Mouse (Mus musculus): ENCODE results near the gene Siglec1.
"Not testable (repeated sequence)": the region's sequence is repeated elsewhere in the genome, so short reads cannot be mapped to it uniquely, and the experiment has no call there.

The Siglec1 gene

GRCm38 (mm10) chr2:131053851-131054645, 32.5 kb downstream of the Siglec1 start:
- ATAC-seq (ENCODE audit: low TSS enrichment), result no peak

DNA sequence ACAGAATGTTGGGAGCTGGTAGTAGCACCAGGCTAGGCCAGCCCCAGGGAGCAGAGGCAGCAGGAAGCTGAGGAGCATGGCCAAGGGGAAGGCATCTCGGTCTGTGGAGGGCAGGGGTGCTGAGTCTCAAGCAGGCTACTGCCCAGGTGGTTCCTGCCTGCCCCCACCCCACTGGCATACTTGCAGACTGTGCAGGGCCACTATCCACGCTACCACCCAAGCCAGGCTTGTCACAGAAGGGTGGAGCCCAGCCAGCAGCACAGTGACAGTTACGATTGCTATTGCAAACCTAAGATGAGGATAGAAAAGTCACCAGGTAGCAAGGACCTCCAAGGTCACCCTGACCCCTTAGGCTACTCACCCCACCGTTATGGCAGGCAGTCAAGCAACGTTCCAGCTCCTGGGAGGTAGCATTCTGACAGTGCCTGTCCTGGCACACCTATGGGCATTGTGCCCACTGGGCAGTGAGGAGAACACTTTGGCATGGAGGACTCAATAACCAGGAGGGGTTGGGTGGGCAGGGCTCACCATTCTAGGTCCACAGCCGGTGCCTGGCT, 33.6 kb downstream of the Siglec1 start:
- no peak for ATAC-seq (ENCODE audit: low TSS enrichment)

DNA sequence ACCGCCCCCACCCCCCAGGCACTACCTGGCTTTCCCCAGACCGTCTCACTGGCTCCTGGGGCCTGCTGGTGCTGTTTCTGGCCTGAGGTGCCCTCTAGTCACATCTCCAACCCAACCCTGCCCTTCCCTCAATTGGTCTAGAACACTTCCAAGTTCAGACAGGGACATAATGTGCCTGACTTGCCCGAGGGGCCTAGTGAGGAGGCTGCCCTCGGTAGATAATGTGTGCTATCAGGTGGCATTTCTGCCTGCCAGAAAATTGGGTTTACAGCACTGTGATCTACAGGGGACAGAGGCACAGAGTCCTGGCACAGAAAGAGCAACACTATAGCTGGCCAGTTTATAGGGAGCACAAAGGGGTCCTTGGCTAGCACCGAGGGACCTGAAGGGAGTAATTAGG, 34.5 kb downstream of the Siglec1 start:
- ATAC-seq (ENCODE audit: low TSS enrichment), result no peak

GRCm38 (mm10) chr2:131046025-131046424, 40.5 kb downstream of the Siglec1 start:
- ATAC-seq (ENCODE audit: low TSS enrichment), result no peak

- ATAC-seq (ENCODE audit: low TSS enrichment), result no peak
These were observed 41.4 kb downstream of the Siglec1 start for GRCm38 (mm10) chr2:131044989-131045720.

GRCm38 (mm10) chr2:131044354-131044852, 42.2 kb downstream of the Siglec1 start:
- ATAC-seq (ENCODE audit: low TSS enrichment), result no peak

DNA sequence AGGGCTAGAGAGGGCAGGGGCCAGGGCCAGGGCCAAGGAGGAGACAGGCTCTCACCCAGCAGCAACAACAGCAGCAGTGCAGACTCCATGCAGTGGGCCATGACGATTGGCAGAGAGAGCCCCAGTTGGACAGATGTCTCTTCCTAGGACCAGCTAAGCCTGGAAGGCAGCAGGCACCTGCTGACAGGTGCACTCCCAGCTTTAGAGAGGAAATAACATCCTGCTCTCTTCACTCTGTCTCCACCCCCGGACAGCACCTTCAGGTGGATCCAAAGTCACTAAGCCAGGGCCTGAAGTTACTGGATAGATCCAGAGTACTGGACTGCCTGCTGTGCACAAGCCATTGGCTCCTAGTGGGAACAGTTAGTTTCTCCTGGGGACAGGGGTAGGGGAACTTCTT, 43.6 kb downstream of the Siglec1 start, which contains the start of gene Gfra4:
TSS of gene Gfra4 (minus strand) at position 101 of the 400 bp plus-strand sequence.
- ATAC-seq (ENCODE audit: low TSS enrichment), result no peak

DNA sequence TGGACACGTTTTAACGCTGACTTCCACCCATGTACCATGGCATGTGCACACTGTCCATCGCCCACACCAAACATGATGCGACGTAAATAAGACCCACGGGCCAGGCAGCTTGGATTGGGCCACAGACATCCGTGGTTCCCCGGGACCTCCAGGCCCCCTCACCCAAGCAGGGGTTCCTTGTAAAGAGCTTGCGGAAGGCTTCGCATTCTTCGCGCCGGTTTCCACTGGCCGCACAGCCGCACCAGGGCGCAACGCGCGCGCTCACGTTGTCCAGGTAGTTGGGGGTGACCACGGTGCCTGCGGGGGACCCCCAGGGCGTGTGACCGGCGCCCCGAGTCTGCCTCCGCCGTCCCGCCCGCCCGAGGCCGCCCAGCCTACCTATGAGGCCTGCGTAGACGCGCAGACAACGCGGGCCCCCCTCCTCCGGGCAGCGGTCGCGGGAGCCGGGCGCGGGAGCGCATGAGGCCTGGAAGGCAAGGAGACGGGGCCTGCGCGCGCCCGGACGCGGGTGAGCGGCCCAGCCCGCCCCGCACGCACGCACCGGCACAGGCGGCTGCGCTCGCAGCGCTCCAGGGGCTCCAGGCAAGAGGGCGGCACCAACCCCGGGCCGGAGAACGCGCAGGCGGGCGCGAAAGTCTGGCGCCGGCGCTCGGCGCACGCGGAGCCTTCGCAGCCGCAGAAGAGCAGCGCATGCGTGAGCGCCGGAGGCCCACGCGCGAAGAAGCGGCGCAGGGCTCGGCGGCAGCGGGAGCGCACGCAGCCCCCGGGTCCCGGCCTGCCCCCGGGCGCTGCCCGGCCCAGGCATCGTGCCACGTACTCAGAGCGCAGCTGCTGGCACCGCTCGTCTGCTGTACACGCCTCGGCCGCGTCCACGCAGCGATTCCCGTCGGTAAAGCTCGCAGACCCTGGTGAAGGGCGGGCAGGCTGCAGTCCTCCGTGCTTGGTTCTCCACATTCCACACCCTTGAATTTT, 45.4 kb downstream of the Siglec1 start:
- ATAC-seq (ENCODE audit: low TSS enrichment), result peak; percentile 75

GRCm38 (mm10) chr2:131038675-131039074, 47.9 kb downstream of the Siglec1 start:
- no peak for ATAC-seq (ENCODE audit: low TSS enrichment)

- ATAC-seq (ENCODE audit: low TSS enrichment), result no peak
These were observed 48.4 kb downstream of the Siglec1 start for GRCm38 (mm10) chr2:131038197-131038596.

GRCm38 (mm10) chr2:131037226-131037990, 49.2 kb downstream of the Siglec1 start:
- peak; percentile 36; the same call in 1 of the 2 replicates for ATAC-seq (ENCODE audit: low TSS enrichment)

GRCm38 (mm10) chr2:131036757-131037156, 49.8 kb downstream of the Siglec1 start:
- no peak for ATAC-seq (ENCODE audit: low TSS enrichment)

- no peak for ATAC-seq (ENCODE audit: low TSS enrichment)
These were observed 50.2 kb downstream of the Siglec1 start for GRCm38 (mm10) chr2:131036343-131036742.

DNA sequence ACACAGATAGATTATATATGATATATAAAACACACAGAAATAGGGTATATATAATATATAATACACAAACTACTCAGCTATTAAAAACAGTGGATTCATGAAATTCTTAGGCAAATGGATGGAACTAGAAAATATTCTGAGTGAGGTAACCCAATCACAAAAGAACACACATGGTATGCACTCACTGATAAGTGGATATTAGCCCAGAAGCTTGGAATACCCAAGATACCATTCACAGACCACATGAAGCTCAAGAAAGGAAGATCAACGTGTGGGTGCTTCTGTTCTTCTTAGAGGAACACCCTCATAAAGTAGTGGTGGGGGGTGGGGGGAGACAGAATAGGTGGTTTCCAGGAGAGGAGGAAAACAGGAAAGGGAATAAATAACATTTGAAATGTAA, 55.2 kb downstream of the Siglec1 start:
- ATAC-seq (ENCODE audit: low TSS enrichment), result not testable (repeated sequence)

- no peak for ATAC-seq (ENCODE audit: low TSS enrichment)
These were observed 55.6 kb downstream of the Siglec1 start for GRCm38 (mm10) chr2:131030998-131031397.

DNA sequence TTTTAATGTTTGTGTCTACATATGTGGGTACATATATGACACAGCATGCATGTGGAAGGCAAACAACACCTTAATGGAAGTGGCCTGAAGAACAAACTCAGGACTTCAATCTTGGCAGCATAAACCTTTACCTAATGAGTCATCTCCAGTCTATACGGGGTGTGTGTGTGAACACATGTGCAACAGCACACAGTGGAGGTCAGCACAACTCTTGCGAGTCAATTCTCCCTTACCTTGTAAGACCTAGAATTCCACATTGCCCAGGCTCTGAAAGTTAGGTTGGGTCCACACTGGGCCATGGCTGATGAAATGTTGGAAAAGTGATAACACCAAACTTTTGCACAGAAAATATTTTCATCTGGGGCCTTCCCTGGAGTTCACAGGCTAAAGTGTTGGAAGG, 56.0 kb downstream of the Siglec1 start:
- no peak for ATAC-seq (ENCODE audit: low TSS enrichment)

DNA sequence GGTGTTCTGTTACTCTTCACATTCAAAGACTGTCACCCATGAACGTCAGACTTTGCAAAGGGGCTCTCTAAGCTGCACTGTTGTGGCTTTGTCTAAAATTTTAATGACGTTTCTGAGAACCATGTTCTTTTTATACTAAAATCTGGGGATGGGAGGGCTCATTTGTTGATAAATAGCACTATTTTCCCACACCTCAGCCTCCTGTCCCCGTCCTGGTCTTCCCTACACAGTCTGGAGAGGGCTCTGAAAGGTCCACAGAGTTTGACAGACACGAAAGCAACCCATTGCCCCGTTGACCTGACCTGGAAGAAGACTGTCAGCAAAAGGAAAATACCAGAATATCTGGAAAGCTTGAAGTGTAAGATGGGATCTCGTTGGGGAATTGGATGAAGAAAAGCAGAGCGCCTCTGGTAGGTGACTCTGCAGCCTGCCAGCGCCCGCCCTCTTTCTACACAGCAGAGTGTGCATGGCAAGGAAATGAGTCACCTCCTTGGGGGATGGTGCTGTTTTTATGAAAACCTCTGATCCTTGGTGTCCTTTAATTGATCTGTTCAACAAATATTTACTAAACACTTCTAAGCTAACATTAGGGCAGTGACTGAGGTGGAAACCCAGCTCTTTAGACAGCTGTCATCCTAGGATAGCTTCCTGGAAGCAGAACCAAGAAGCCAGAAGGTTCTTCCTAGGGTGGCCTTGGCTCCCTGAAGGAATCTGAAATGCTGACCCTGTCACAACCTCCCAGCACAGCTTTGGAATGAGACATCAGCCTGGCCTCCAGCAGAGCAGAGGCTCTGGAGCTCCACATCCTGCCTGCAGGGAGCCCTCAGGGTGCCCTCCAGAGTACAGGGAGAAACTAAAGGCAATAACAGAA, 57.3 kb downstream of the Siglec1 start:
- peak; percentile 82 for ATAC-seq (ENCODE audit: low TSS enrichment)

DNA sequence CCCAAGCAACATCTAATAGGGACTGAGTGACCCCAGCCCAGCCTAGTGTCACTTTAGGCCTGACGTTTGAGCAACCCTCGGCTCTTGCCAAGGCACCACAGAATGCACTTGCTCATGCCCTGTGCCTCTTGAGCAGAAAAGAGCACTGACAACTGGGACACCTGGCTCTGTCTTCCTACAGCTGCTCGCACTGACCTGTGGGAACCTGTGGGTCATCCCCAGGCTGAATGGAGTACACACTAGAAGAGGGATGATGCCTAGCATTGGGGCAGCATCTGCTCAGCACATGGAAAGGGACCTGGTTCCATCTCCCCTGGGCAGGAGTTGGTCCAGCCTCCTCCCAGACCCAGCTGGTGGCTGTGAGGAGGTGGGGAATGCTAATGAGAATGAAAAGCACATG, 59.6 kb downstream of the Siglec1 start:
- ATAC-seq (ENCODE audit: low TSS enrichment), result no peak

DNA sequence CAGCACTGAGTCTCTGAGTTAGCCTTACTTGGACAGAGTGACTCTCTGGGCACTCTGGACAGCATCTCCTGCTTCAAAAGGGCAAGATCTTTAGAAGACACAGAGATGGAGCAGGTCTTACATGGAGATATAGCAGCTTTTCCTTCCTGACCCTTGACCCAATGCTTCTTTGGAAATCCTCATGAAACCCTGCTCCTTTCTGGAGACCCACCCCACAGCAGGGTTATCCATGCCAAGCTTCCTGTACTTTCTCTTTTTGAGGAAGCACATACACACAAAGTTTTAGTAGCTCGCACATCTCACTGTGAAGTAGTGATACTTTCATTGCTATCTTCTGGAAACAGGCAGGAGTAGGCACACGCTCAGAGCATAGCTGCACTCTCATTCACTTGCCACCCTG, 61.3 kb downstream of the Siglec1 start:
- ATAC-seq (ENCODE audit: low TSS enrichment), result no peak

Data from frontal cortex, adult (tissue).